Mouse (Mus musculus) forebrain, embryonic 16.5 days (tissue): ENCODE measurements around the gene Sptb. TPM values are rescaled to one million over a fixed set of nuclear protein-coding genes. Genes with fewer than 3 reads are reported as not detected.

Source experiments
- ATAC-seq: fragments of 200-750 bp; cut with Nextera tagmentation; 2 replicates; pipeline ENCODE4 v1.8.0; 2017; ENCODE audit warnings: mild to moderate bottlenecking, moderate library complexity
- H3K27ac ChIP-seq: fragments of 300-500 bp; sonication (generic); 2 replicates; pipeline ENCODE4 v1.5.1; 2014; ENCODE audit warnings: low read length, control low read depth
- H3K27me3 ChIP-seq: fragments of 300-500 bp; sonication (generic); replicated peaks from 2 replicates; pipeline ENCODE4 v1.6.1; 2014; ENCODE audit warnings: low read length; ENCODE audit not compliant: control insufficient read depth, insufficient read depth
- H3K36me3 ChIP-seq: fragments of 300-500 bp; sonication (generic); 2 replicates; pipeline ENCODE4 v1.6.1; 2014; ENCODE audit not compliant: control insufficient read depth, insufficient read depth
- H3K4me1 ChIP-seq: fragments of 300-500 bp; sonication (generic); replicated peaks from 2 replicates; pipeline ENCODE4 v1.6.1; 2014; ENCODE audit warnings: low read length; ENCODE audit not compliant: control insufficient read depth, insufficient read depth
- H3K4me2 ChIP-seq: fragments of 300-500 bp; sonication (generic); 2 replicates; pipeline ENCODE4 v1.6.1; 2014; ENCODE audit warnings: mild to moderate bottlenecking, low read length, control low read depth
- H3K4me3 ChIP-seq: fragments of 300-500 bp; sonication (generic); replicated peaks from 2 replicates; pipeline ENCODE4 v1.5.1; 2014; ENCODE audit warnings: mild to moderate bottlenecking, low read length, control low read depth
- H3K9ac ChIP-seq: fragments of 300-500 bp; sonication (generic); replicated peaks from 2 replicates; pipeline ENCODE4 v1.6.1; 2014; ENCODE audit warnings: low read depth, low read length, control low read depth
- H3K9me3 ChIP-seq: fragments of 300-500 bp; sonication (generic); 2 replicates; pipeline ENCODE4 v1.6.1; 2016; ENCODE audit warnings: low read length; ENCODE audit not compliant: control insufficient read depth
- WGBS: fragments of 180-500 bp; shearing (Covaris S2); extraction: QIAGEN DNeasy Blood & Tissue Kit; methylation state at CpG from one replicate; pipeline ENCODE4 v1.1.7; 2014; 5-methylcytosine and 5-hydroxymethylcytosine counted together
- polyA plus RNA-seq: library from polyadenylated mRNA; unstranded; fragments of >200 nt; fragmentation: Nextera tagmentation; extraction: Ambion mirVana; gene quantifications from 2 replicates; pipeline ENCODE4 v1.2.1, GENCODE M21; 2015

The Sptb gene
- polyA plus RNA-seq, 1 experiment from 2014 or later: 1.9 TPM

DNA sequence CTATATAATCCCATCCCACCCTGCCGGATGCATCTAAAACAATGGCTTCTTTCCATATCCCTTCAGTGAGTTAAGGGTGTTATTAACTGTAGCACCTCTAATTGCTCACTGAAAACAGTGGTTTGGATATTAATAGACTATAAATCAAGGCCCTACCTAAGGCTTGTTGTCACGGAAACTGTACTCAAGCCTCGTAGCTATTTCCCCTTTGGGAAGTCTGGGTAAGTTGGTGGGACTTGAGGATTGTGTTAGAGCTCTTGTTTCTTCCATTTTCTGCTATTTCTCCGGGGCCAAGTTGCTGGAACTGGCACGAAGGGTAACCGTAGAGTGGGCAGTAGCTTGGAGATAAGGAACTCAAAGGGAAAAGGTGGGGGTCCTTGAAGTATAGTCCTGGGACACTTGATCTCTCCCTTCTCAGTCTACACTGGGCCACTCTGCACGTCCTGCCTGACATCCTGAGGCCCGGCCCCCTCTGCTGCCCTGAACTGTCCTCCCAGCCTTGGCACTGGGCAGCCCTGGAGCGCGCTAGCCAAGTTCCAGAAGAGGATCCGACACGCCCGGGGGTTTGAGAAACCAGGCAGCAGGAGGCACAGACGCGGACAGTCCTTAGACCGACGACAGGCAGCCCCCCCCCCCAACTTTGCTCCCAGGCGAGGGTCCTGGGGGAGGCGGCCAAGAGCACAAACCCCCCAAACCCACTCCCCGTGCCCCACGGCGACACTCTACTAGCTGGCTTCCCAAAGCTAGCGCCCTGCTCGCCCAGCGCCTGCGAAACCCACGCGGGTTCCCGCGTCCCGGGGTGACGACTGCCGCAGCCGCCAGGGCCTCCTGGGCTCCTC, 1.2 kb downstream of the Sptb start:
- peaks cover 15% of the 10 kb centered on the region for H3K27me3 ChIP-seq
- ATAC-seq: peak; percentile 39
- H3K9me3 ChIP-seq: no peaks in the 10 kb centered on the region
- H3K9ac ChIP-seq: peak overlapping the region; percentile 72
- H3K4me2 ChIP-seq: peak overlapping the region; percentile 98
- 5% methylated on average over 23 of the region's 34 CpGs for WGBS
- H3K27ac ChIP-seq: no peak overlapping the region
- peaks cover 14% of the 10 kb centered on the region for H3K4me1 ChIP-seq
- H3K36me3 ChIP-seq: no peaks in the 10 kb centered on the region
- peak overlapping the region; percentile 70 for H3K4me3 ChIP-seq

DNA sequence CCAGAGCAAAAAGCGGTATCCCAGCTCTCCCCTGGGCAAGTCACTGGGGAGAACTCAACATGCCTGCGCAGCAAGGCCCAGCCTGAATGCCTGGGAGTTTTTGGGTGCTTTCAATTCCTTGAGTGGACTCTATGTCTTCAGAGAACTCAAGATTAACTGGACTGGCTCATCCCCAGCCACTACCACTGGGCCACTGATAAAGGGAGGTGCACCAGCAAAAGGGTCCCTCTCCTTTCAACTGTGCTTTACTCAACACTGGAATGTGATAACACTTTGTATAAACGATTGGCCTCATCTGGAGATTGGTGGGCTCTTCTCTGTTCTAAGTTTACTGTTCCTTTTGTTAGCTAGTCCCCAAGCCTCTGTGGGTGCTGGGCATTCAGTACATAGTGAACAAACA, 2.2 kb downstream of the Sptb start:
- no peak overlapping the region for H3K27ac ChIP-seq
- no peaks in the 10 kb centered on the region for H3K36me3 ChIP-seq
- no peak overlapping the region for H3K4me2 ChIP-seq
- no peak overlapping the region for H3K9ac ChIP-seq
- 83% methylated on average over 3 of the region's 3 CpGs for WGBS
- H3K9me3 ChIP-seq: no peaks in the 10 kb centered on the region
- ATAC-seq: no peak
- H3K4me3 ChIP-seq: no peak overlapping the region
- peaks cover 14% of the 10 kb centered on the region for H3K27me3 ChIP-seq
- peaks cover 14% of the 10 kb centered on the region for H3K4me1 ChIP-seq

DNA sequence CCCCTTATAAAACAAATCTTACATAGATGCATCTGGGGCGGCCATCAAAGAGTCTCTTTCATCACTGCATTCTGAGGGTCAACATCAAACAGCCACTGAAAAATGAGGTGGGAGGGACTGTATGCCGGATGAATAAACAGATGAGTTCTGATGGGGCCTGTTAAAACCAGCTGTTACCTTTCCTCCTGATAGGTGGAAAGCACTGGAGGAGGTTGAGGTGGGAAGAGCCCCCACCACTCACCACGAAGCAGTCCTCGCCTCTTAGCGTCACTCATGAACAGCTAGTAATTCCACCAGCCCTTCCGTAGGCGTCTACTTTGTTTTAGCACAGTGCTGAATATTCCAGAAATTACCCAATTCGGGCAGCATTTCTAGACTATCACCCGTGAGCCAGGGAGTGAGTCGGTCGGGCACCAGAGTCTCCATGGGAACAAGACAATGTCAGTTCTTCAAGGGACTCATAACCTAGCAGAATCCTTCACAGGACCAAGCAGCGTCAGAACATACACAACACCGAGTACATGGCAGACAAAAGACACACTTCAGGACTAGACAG, 13.9 kb downstream of the Sptb start:
- H3K36me3 ChIP-seq: no peaks in the 10 kb centered on the region
- H3K27me3 ChIP-seq: no peaks in the 10 kb centered on the region
- H3K4me3 ChIP-seq: no peak overlapping the region
- no peak overlapping the region for H3K9ac ChIP-seq
- no peak overlapping the region for H3K4me2 ChIP-seq
- no peak overlapping the region for H3K27ac ChIP-seq
- 86% methylated on average over 13 of the region's 13 CpGs for WGBS
- no peaks in the 10 kb centered on the region for H3K9me3 ChIP-seq
- peaks cover 11% of the 10 kb centered on the region for H3K4me1 ChIP-seq
- no peak for ATAC-seq

GRCm38 (mm10) chr12:76695773-76696172, 14.6 kb downstream of the Sptb start:
- WGBS: 65% methylated on average over 5 of the region's 5 CpGs
- no peak for ATAC-seq
- Histone ChIP-seq H3K4me2 (no peak overlapping the region), H3K9ac (no peak overlapping the region), H3K4me3 (no peak overlapping the region), H3K36me3 (no peaks in the 10 kb centered on the region), H3K27ac (no peak overlapping the region), H3K4me1 (peaks cover 11% of the 10 kb centered on the region), H3K27me3 (no peaks in the 10 kb centered on the region), H3K9me3 (no peaks in the 10 kb centered on the region)

DNA sequence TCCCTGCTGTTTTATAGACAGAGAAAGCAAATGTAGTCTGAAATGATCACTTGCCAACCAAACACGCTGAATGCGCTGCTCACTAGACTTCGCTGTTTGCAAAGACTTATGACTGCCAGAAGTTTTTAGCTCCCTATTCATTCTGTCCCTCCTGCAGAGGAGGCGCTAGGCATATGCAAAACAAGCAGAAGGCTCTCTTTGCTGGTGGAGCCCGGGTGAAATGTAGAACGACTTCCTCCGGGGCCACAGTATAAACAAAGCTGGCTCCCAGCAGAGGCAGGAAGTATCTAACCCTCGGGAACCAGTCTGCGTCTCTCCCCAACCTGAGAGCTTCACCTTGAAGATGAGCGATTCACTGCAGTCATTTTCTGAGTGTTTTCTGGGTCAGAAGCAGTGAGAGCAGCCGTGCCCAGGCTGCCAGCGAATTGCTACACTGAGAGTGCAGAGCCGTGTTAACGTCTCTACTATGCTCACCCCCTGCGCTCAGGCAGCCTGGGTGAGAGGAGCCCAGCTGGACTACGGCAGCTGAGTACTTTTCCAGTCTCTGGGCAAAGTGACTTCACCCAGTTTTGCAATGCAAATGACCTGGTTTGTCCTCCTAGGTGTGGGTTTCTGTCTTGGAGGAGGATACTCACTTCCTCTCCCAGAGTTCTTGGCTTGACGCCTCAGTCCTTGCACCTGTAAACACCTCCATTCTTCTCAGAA, 15.4 kb downstream of the Sptb start:
- Histone ChIP-seq H3K27me3 (no peaks in the 10 kb centered on the region), H3K4me1 (peaks cover 11% of the 10 kb centered on the region), H3K36me3 (no peaks in the 10 kb centered on the region), H3K9ac (0 out of 2 replicates have a peak overlapping the region, but pooled peaks have one; percentile 31), H3K4me2 (peak overlapping the region; percentile 57), H3K9me3 (no peaks in the 10 kb centered on the region), H3K4me3 (peak overlapping the region; percentile 24), H3K27ac (no peak overlapping the region)
- ATAC-seq: peak; percentile 77
- WGBS: 4% methylated on average over 17 of the region's 17 CpGs

DNA sequence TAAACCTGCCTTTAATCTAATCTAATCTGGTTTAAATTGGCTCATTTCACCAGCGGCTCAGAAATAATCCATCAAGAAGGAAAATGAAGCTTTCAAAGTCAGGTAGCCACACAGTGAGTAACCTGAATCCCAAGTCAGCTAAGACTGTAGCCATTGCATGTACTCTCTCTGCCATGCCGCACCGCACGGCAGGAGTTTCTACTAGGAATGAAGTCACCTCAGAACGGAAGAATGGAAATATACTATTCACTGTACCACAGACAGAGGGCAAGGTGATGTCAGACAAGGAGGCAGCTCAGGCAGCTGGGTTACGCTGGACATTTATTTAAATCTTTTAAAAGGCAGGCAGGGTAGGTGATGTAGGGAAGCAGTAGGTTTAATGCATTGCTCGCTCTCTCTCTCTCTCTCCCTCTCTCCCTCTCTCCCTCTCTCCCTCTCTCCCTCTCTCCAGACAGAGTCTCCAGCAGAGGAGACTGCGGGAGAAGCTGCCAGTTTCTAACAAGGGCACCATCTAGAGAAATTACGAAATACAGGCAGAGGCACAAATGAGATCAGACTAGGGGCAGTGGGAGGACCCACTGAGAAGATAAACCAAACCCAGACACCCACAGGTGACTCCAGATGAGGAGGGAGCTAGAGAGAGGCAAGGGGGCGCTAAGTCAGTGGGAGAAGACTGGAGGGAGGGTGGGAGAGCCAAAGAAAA, 22.7 kb downstream of the Sptb start:
- no peak overlapping the region for H3K4me3 ChIP-seq
- H3K36me3 ChIP-seq: no peaks in the 10 kb centered on the region
- H3K4me2 ChIP-seq: no peak overlapping the region
- 75% methylated on average over 10 of the region's 10 CpGs for whole genome bisulfite sequencing
- ATAC-seq: no peak
- no peaks in the 10 kb centered on the region for H3K27me3 ChIP-seq
- no peak overlapping the region for H3K9ac ChIP-seq
- no peaks in the 10 kb centered on the region for H3K9me3 ChIP-seq
- H3K4me1 ChIP-seq: no peaks in the 10 kb centered on the region
- H3K27ac ChIP-seq: no peak overlapping the region

DNA sequence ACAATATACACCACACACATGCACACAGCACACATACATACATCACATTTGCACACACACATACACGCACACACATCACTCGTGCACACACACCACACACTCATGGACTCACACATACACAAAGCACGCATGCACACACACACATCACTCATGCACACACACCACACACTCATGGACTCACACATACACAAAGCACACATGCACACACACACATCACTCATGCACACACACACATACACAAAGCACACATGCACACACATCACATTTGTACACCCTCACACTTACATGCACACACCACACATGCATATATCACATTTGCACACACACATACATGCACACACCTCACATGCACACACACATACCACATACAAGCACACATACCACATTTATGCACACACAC, 24.7 kb downstream of the Sptb start:
- Histone ChIP-seq H3K4me2 (no peak overlapping the region), H3K9me3 (no peaks in the 10 kb centered on the region), H3K36me3 (no peaks in the 10 kb centered on the region), H3K4me3 (no peak overlapping the region), H3K27ac (no peak overlapping the region), H3K27me3 (no peaks in the 10 kb centered on the region), H3K4me1 (no peaks in the 10 kb centered on the region), H3K9ac (no peak overlapping the region)
- no peak for ATAC-seq
- 96% methylated on average over 3 of the region's 3 CpGs for WGBS

- 68% methylated on average over 6 of the region's 6 CpGs for WGBS
- no peak overlapping the region for H3K27ac ChIP-seq
- no peaks in the 10 kb centered on the region for H3K27me3 ChIP-seq
- no peak for ATAC-seq
- no peak overlapping the region for H3K4me2 ChIP-seq
- H3K9ac ChIP-seq: no peak overlapping the region
- H3K9me3 ChIP-seq: no peaks in the 10 kb centered on the region
- H3K36me3 ChIP-seq: no peaks in the 10 kb centered on the region
- no peak overlapping the region for H3K4me3 ChIP-seq
- no peaks in the 10 kb centered on the region for H3K4me1 ChIP-seq
Measured at GRCm38 (mm10) chr12:76684493-76684892, 25.9 kb downstream of the Sptb start.

GRCm38 (mm10) chr12:76681937-76682336, 28.4 kb downstream of the Sptb start:
- no peaks in the 10 kb centered on the region for H3K36me3 ChIP-seq
- no peak overlapping the region for H3K27ac ChIP-seq
- H3K9me3 ChIP-seq: no peaks in the 10 kb centered on the region
- no peak for ATAC-seq
- no peak overlapping the region for H3K4me2 ChIP-seq
- H3K4me1 ChIP-seq: 0 out of 2 replicates have a peak, but pooled peaks cover 2% of the 10 kb centered on the region
- no peak overlapping the region for H3K4me3 ChIP-seq
- H3K9ac ChIP-seq: no peak overlapping the region
- no peaks in the 10 kb centered on the region for H3K27me3 ChIP-seq
